In genomic region chr12:75823475-75823874, GRCm38 (mm10) we compare ENCODE assay signal across 26 mouse cellular contexts. TPM values are rescaled to one million over a fixed set of nuclear protein-coding genes. Genes with fewer than 3 reads are reported as not detected.
DNase-seq lines count a peak whose midpoint lies in the region; ATAC-seq and TF ChIP-seq lines count a peak whose summit lies in the region.
"Had no signal": no experiment of that assay in that cellular context is flagged by ENCODE, and none has a peak within 500 bp of the region (broad histone marks: within the 10 kb centered on the region; RNA-seq: fewer than 3 reads in every experiment).

No protein-coding gene starts in this region.

- intact Hi-C loops in heart, postnatal 36 days (cut with DNase I), result no loop called here

- no peaks in the 10 kb centered on the region for H3K79me2 ChIP-seq in MEL (ENCODE audit: control insufficient read depth, insufficient read depth, low read length, poor library complexity)

- no peak for TF ChIP-seq RAD21 in MEL (IDR thresholded peaks at IDR 0.05; ENCODE audit: low read depth, low read length)

- WGBS in heart, embryonic 12.5 days, result 63% methylated on average over 6 of the region's 6 CpGs
- 82% methylated on average over 6 of the region's 6 CpGs for WGBS in kidney, adult 2 months

- no peak for DNase-seq in heart, postnatal 36 days
- DNase-seq in kidney, adult 2 months, result peak; percentile 16
- no peak for DNase-seq in kidney, postnatal 36 days
- DNase-seq in ES-CJ7 (ENCODE audit: low read depth, low spot score) (peak; percentile 29), MEL (ENCODE audit: low read depth, low spot score) (no peak)
- no peak for DNase-seq in layer of hippocampus, postnatal 10 days (ENCODE audit: low spot score in 2 of 2)
- no peak for DNase-seq in right cerebral cortex, postnatal 10 days (ENCODE audit: low spot score in 2 of 2)
- DNase-seq: adrenal gland, postnatal 10 days; cerebellum, adult 11 months; cerebellum, adult 2 months; cerebellum, adult 9-11 months; cerebellum, postnatal 25 days; forebrain, postnatal 0 days; gastrocnemius, adult 2 months; gastrocnemius, postnatal 14 days; heart, adult 18-20 months; kidney, adult 11 months had no signal

- H3K27ac ChIP-seq in heart, embryonic 12.5 days (ENCODE audit: poor library complexity, severe bottlenecking), result peak overlapping the region; percentile 64; the same call in 1 of the 2 replicates
- H3K27ac ChIP-seq in kidney, adult 2 months (ENCODE audit: insufficient read depth, low read depth, low read length), result no peak overlapping the region
- no peak overlapping the region for H3K27ac ChIP-seq in MEL (ENCODE audit: control insufficient read depth, low read depth, low read length)
- H3K27ac ChIP-seq: embryonic facial prominence, embryonic 12.5 days; embryonic facial prominence, embryonic 15.5 days; gastrocnemius, adult 2 months; hindbrain, embryonic 10.5 days; hindbrain, embryonic 13.5 days; intestine, embryonic 15.5 days had no signal

- H3K9me3 ChIP-seq in heart, embryonic 12.5 days (replicated peaks), result no peaks in the 10 kb centered on the region
- H3K9me3 ChIP-seq in MEL (replicated peaks; ENCODE audit: insufficient read depth, low read length), result no peaks in the 10 kb centered on the region
- H3K9me3 ChIP-seq: embryonic facial prominence, embryonic 12.5 days; embryonic facial prominence, embryonic 15.5 days; hindbrain, embryonic 10.5 days; hindbrain, embryonic 13.5 days; intestine, embryonic 15.5 days had no signal

- no peak for TF ChIP-seq EP300 in MEL (IDR thresholded peaks at IDR 0.05; ENCODE audit: low read depth in 1 of 2, low read length in 2 of 2)

- ATAC-seq in heart, embryonic 12.5 days (ENCODE audit: insufficient number of reproducible peaks, low FRiP score), result no peak
- ATAC-seq: CD4-positive, CD25-positive, alpha-beta regulatory T cell, adult 4 months; forebrain, embryonic 14.5 days; forebrain, postnatal 0 days; hindbrain, embryonic 16.5 days; intestine, embryonic 15.5 days had no signal

- no peak overlapping the region for H3K9ac ChIP-seq in heart, embryonic 12.5 days
- no peak overlapping the region for H3K9ac ChIP-seq in MEL (ENCODE audit: control insufficient read depth, low read depth, low read length, poor library complexity, severe bottlenecking)
- H3K9ac ChIP-seq: embryonic facial prominence, embryonic 12.5 days; embryonic facial prominence, embryonic 15.5 days; forebrain, postnatal 0 days; hindbrain, embryonic 13.5 days; intestine, embryonic 15.5 days had no signal

- 0 out of 2 replicates have a peak overlapping the region, but pooled peaks have one; percentile 1 for H3K4me2 ChIP-seq in heart, embryonic 12.5 days
- H3K4me2 ChIP-seq: embryonic facial prominence, embryonic 12.5 days; embryonic facial prominence, embryonic 15.5 days; hindbrain, embryonic 13.5 days; intestine, embryonic 15.5 days had no signal

- no peak overlapping the region; the same call in 1 of the 2 replicates for H3K4me3 ChIP-seq in heart, embryonic 12.5 days
- no peak overlapping the region for H3K4me3 ChIP-seq in kidney, adult 2 months (ENCODE audit: insufficient read depth, low read depth, low read length)
- H3K4me3 ChIP-seq in MEL (ENCODE audit: control insufficient read depth in 1 of 2, insufficient read depth in 1 of 2, low read depth in 2 of 2, low read length in 2 of 2), result no peak overlapping the region
- H3K4me3 ChIP-seq: embryonic facial prominence, embryonic 12.5 days; embryonic facial prominence, embryonic 15.5 days; gastrocnemius, adult 2 months; hindbrain, embryonic 10.5 days; hindbrain, embryonic 13.5 days; intestine, embryonic 15.5 days had no signal

- no peak for TF ChIP-seq POLR2A in kidney, adult 2 months (IDR thresholded peaks at IDR 0.05; ENCODE audit: low read depth, low read length)
- no peak for TF ChIP-seq POLR2A in MEL (IDR thresholded peaks at IDR 0.05; ENCODE audit: control insufficient read depth in 1 of 2, insufficient read depth in 1 of 2, low read depth in 1 of 2, low read length in 2 of 2, poor library complexity in 1 of 2)

- TF ChIP-seq CTCF in kidney, adult 2 months (conservative IDR thresholded peaks at IDR 0.05; ENCODE audit: insufficient read depth, insufficient read length, low read depth, low read length), result no peak
- no peak for TF ChIP-seq CTCF in MEL (IDR thresholded peaks at IDR 0.05 in 2 of 3, conservative IDR thresholded peaks at IDR 0.05 in 1 of 3; ENCODE audit: control insufficient read depth in 1 of 3, insufficient read depth in 1 of 3, low read depth in 2 of 3, low read length in 3 of 3, poor library complexity in 1 of 3, severe bottlenecking in 1 of 3)

- H3K27me3 ChIP-seq in heart, embryonic 12.5 days (replicated peaks), result no peaks in the 10 kb centered on the region
- H3K27me3 ChIP-seq in kidney, adult 2 months (replicated peaks; ENCODE audit: control insufficient read depth, insufficient read depth, low read length), result no peaks in the 10 kb centered on the region
- H3K27me3 ChIP-seq in MEL (ENCODE audit: control insufficient read depth in 1 of 2, insufficient read depth in 2 of 2, low read length in 2 of 2), result peaks cover 4 to 5% of the 10 kb centered on the region in 2 experiments
- H3K27me3 ChIP-seq: embryonic facial prominence, embryonic 12.5 days; embryonic facial prominence, embryonic 15.5 days; hindbrain, embryonic 13.5 days; intestine, embryonic 15.5 days had no signal

- no peaks in the 10 kb centered on the region for H3K36me3 ChIP-seq in heart, embryonic 12.5 days
- no peaks in the 10 kb centered on the region for H3K36me3 ChIP-seq in kidney, adult 2 months (ENCODE audit: control insufficient read depth, insufficient read depth, low read length)
- no peaks in the 10 kb centered on the region for H3K36me3 ChIP-seq in MEL (ENCODE audit: control insufficient read depth in 1 of 2, insufficient read depth in 2 of 2, low read length in 2 of 2)
- H3K36me3 ChIP-seq: embryonic facial prominence, embryonic 12.5 days; embryonic facial prominence, embryonic 15.5 days; hindbrain, embryonic 10.5 days; hindbrain, embryonic 13.5 days; intestine, embryonic 15.5 days had no signal

- H3K4me1 ChIP-seq in heart, embryonic 12.5 days (replicated peaks), result peaks cover 71% of the 10 kb centered on the region
- peaks cover 47% of the 10 kb centered on the region for H3K4me1 ChIP-seq in kidney, adult 2 months (ENCODE audit: control insufficient read depth, insufficient read depth, low read length)
- H3K4me1 ChIP-seq in MEL (ENCODE audit: control insufficient read depth in 1 of 2, insufficient read depth in 2 of 2, low read length in 2 of 2), result no peaks in the 10 kb centered on the region

TF ChIP-seq in MEL, 35 proteins besides CTCF, POLR2A, EP300 and RAD21:
- TF ChIP-seq MAFK (IDR thresholded peaks at IDR 0.05; ENCODE audit: borderline replicate concordance, low read depth, low read length) (peak; percentile 83), SMC3 (IDR thresholded peaks at IDR 0.05; ENCODE audit: low read depth, low read length) (no peak)

RNA-seq across cellular contexts. Expression of gene Syne2, which starts 5.5 kb away (rescaled TPM):
- 63.7 and 65.4 TPM in 2 replicates for polyA plus RNA-seq in heart, embryonic 12.5 days (2016; fragmentation: Nextera tagmentation; extraction: Ambion mirVana)
- total RNA-seq in heart, postnatal 36 days (2021), result 10 to 100 TPM; 33.4 to 40.0 TPM
- polyA plus RNA-seq in kidney, adult 2 months (2012; rRNA removed), result 54.5 and 68.4 TPM in 2 replicates
- 0.10 and 0.15 TPM in 2 replicates for total RNA-seq in MEL (2012; rRNA removed)
- under 1 TPM in 1 of 2 experiments, not detected in 1; 0.06 TPM for polyA plus RNA-seq in MEL (2012; ENCODE audit: insufficient read depth in 1 of 2, insufficient read length in 2 of 2, low read depth in 1 of 2, low replicate concordance in 2 of 2, missing spikeins in 1 of 2)
- total RNA-seq in layer of hippocampus, postnatal 10 days (2021), result 10 to 100 TPM; 29.2 to 29.4 TPM

Comparison
In these comparisons a context has a peak if more than half of its experiments do, and no peak if none do; other contexts are left out.
1. DNase-seq: peak in kidney, adult 2 months (single experiment) and ES-CJ7 (single experiment); none in heart, postnatal 36 days (0 of 2), kidney, postnatal 36 days (0 of 2), MEL (single experiment), layer of hippocampus, postnatal 10 days (0 of 2) and right cerebral cortex, postnatal 10 days (0 of 2).
2. RNA of gene Syne2, which starts 5.5 kb away (total RNA-seq): 33.4 to 40.0 TPM in heart, postnatal 36 days and 29.2 to 29.4 TPM in layer of hippocampus, postnatal 10 days; 0.10 to 0.15 TPM in MEL; every median in the first group is over 10 times any median in the second.